Mouse (Mus musculus) neutrophil, adult 65 days (primary cell): Measurements from ENCODE around the gene Olfr447. TPM values are rescaled to one million over a fixed set of nuclear protein-coding genes. Genes with fewer than 3 reads are reported as not detected.

ENCODE experiments used
- total RNA-seq: library from RNA; stranded (reverse); gene quantifications from 2 replicates; pipeline ENCODE4 v1.2.4, GENCODE M21; 2023

The Olfr447 gene
- not detected in 2 replicates for total RNA-seq

DNA sequence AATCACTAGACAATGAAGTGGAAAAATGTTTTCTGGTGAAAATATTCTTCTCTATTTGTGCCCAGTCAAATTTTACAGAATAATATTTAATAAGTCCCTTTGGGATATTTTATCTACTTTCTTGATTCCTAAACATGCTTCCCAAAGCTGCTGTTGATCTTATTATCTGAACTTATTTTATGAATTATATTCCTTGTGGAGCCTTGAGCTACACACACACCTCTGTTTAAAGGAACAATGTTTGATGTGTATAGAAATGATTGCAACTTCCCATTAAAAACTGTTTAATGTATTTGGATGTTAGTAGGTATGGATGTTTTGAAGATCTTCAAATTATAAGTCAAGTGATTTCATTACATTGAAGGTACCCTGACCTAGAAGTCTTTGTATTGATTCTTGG, at the start of gene Olfr447:
Gene Olfr447 (plus strand): TSS at position 301 of the 400 bp plus-strand sequence.

GRCm38 (mm10) chr6:42890141-42890540, 18.5 kb upstream of the Olfr447 start, which contains the start of gene Olfr448:
TSS of gene Olfr448 (plus strand) at chr6:42890441.

GRCm38 (mm10) chr6:42921077-42921476, 12.4 kb downstream of the Olfr447 start, which contains the start of gene Olfr446:
TSS of gene Olfr446 (plus strand) at chr6:42921377.

GRCm38 (mm10) chr6:42948767-42949166, 40.1 kb downstream of the Olfr447 start, which contains the start of gene Olfr444:
TSS of gene Olfr444 (plus strand) at chr6:42949067.

Other genes starting within 250 kb of the Olfr447 start
- not detected in 2 replicates for gene Tcaf1, start 198.8 kb upstream of the Olfr447 start, total RNA-seq
- not detected in 2 replicates for gene Olfr453, start 169.5 kb upstream of the Olfr447 start, total RNA-seq
- gene Olfr38, start 152.5 kb upstream of the Olfr447 start, total RNA-seq = not detected in 2 replicates
- gene Olfr452, start 123.8 kb upstream of the Olfr447 start, total RNA-seq = not detected in 2 replicates
- gene Olfr450, start 96.9 kb upstream of the Olfr447 start, total RNA-seq = not detected in 2 replicates
- gene Olfr449, start 74.5 kb upstream of the Olfr447 start, total RNA-seq = not detected in 2 replicates
- not detected in 2 replicates for gene Olfr448, start 18.4 kb upstream of the Olfr447 start, total RNA-seq
- gene Olfr446, start 12.5 kb downstream of the Olfr447 start, total RNA-seq = not detected in 2 replicates
- gene Olfr444, start 40.2 kb downstream of the Olfr447 start, total RNA-seq = not detected in 2 replicates
- gene Olfr441, start 197.5 kb downstream of the Olfr447 start, total RNA-seq = not detected in 2 replicates
- gene Olfr237-ps1, start 237.7 kb downstream of the Olfr447 start, total RNA-seq = not detected in 2 replicates